Mouse (Mus musculus) forebrain, embryonic 13.5 days (tissue): ENCODE measurements around the gene Canx. TPM values are rescaled to one million over a fixed set of nuclear protein-coding genes. Genes with fewer than 3 reads are reported as not detected.

ENCODE experiments used
- ATAC-seq: fragments of 200-750 bp; cut with Nextera tagmentation; 2 replicates; pipeline ENCODE4 v1.8.0; 2017
- H3K27ac ChIP-seq: fragments of 300-500 bp; sonication (generic); 2 replicates; pipeline ENCODE4 v1.5.1; 2015; ENCODE audit warnings: inconsistent platforms, mild to moderate bottlenecking, moderate library complexity
- H3K27me3 ChIP-seq: fragments of 300-500 bp; sonication (generic); 2 replicates; pipeline ENCODE4 v1.6.1; 2015; ENCODE audit warnings: mild to moderate bottlenecking, inconsistent platforms
- H3K36me3 ChIP-seq: fragments of 300-500 bp; sonication (generic); 2 replicates; pipeline ENCODE4 v1.6.1; 2015; ENCODE audit warnings: mild to moderate bottlenecking, inconsistent platforms; ENCODE audit not compliant: poor library complexity, severe bottlenecking
- H3K4me1 ChIP-seq: fragments of 300-500 bp; sonication (generic); 2 replicates; pipeline ENCODE4 v1.6.1; 2015; ENCODE audit warnings: inconsistent platforms
- H3K4me2 ChIP-seq: fragments of 300-500 bp; sonication (generic); 2 replicates; pipeline ENCODE4 v1.6.1; 2015; ENCODE audit warnings: inconsistent platforms, mild to moderate bottlenecking, moderate library complexity
- H3K4me3 ChIP-seq: fragments of 300-500 bp; sonication (generic); 2 replicates; pipeline ENCODE4 v1.5.1; 2015; ENCODE audit warnings: mild to moderate bottlenecking, inconsistent platforms
- H3K9ac ChIP-seq: fragments of 300-500 bp; sonication (generic); 2 replicates; pipeline ENCODE4 v1.6.1; 2015; ENCODE audit warnings: mild to moderate bottlenecking, inconsistent platforms
- H3K9me3 ChIP-seq: fragments of 300-500 bp; sonication (generic); replicated peaks from 2 replicates; pipeline ENCODE4 v1.6.1; 2016; ENCODE audit warnings: inconsistent platforms
- WGBS: fragments of 180-500 bp; shearing (Covaris S2); methylation state at CpG from one replicate; pipeline ENCODE4 v1.1.7; 2015; 5-methylcytosine and 5-hydroxymethylcytosine counted together
- polyA plus RNA-seq: library from polyadenylated mRNA; unstranded; fragments of >200 nt; fragmentation: Nextera tagmentation; extraction: Ambion mirVana; gene quantifications from 2 replicates; pipeline ENCODE4 v1.2.1, GENCODE M21; 2015

The Canx gene
- polyA plus RNA-seq, 1 experiment from 2014 or later, result 243 TPM

DNA sequence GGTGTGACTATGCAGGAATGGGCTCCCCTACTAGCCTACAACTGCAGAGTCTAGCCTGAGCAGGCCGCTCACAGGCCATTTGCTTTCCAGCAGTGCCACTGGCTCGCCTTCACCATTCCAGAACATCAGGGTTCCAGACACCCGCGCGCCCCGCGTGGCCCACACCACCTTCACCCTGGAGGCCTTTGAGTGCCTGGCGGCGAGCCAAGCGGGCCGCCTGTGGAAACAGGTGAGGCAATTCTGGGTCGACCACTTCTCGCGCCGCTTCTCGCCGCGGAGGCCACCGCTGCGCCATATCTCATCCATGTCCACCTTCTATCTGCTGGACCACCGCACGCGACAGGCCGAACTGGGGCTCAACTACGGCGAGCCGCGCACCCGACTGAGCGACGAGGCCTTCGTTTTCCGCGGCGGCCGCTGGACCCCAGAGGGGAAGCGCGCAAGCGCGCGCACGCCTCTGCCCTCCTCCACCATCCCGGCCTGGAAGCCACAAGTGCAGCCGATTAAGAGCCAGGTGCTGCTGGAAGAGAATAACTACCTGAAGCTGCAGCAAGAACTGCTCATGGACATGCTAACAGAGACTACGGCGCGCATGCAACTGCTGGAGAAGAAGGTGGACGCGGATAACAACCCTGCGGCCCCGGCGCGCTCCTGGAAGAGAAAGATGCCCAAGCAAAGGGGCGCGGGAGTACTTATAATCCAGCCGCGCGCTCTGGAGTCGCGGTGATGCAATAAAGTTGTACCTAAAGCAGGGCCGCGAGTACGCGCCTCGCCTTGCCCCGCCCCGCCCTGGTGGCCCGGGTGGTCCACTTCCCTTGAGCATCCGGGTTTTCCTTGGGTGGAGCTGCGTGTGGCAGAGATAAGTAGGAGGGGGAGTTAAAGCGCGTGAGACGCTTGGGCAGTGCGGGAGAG, 33.7 kb upstream of the Canx start:
- Histone ChIP-seq H3K4me2 (peak overlapping the region; percentile 89), H3K4me3 (peak overlapping the region; percentile 55), H3K4me1 (no peaks in the 10 kb centered on the region), H3K27me3 (peaks cover 8% of the 10 kb centered on the region; the same call in 1 of the 2 replicates), H3K9me3 (no peaks in the 10 kb centered on the region), H3K9ac (peak overlapping the region; percentile 71), H3K36me3 (no peaks in the 10 kb centered on the region), H3K27ac (peak overlapping the region; percentile 14)
- ATAC-seq, result peak; percentile 81
- WGBS, result 2% methylated on average over 74 of the region's 74 CpGs

DNA sequence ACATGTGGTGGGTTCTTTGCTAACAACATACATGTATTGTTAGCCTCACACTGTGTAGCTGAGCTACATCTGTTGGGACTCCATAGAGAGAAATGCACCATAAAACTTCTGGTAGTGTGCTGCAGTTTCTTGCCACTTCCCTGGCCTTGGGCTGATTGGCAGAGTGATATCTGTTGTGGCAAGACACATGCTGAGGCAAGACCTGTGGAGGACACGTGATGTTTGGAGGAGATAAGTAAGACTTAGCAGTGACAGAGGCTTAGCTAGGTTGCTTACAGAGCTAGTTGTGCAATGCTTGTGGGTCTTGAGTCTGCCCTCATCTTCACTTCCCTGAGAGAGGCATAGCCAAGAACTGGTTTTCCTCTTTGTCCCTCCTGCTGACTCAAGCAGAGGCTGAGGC, 29.9 kb upstream of the Canx start:
- no peak for ATAC-seq
- Histone ChIP-seq H3K36me3 (no peaks in the 10 kb centered on the region), H3K4me2 (no peak overlapping the region), H3K27ac (no peak overlapping the region), H3K4me1 (no peaks in the 10 kb centered on the region), H3K9me3 (no peaks in the 10 kb centered on the region), H3K27me3 (peaks cover 8% of the 10 kb centered on the region; the same call in 1 of the 2 replicates), H3K4me3 (no peak overlapping the region), H3K9ac (no peak overlapping the region)
- WGBS, result 64% methylated on average over 1 of the region's 1 CpGs

DNA sequence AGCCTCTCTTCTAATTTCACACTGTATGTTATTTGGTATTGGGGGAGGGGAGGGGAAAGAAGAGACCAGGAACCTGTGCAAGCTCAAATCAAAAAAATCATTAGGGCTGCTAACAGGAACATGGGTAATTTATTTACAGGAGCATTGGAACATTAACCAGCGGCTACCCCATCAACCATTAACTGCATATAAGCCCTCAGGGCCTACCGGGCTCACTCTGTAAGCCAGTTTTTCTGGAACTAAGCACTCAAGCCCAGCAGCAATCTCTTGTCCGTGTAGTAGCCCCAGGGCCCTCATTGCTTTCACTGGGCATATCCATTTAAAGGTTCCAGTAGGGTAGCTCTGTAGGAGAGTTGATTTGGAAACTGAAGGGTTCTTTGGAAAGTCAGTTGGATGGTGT, 29.4 kb upstream of the Canx start:
- Histone ChIP-seq H3K27ac (no peak overlapping the region), H3K4me2 (no peak overlapping the region), H3K9me3 (no peaks in the 10 kb centered on the region), H3K4me3 (no peak overlapping the region), H3K4me1 (no peaks in the 10 kb centered on the region), H3K27me3 (peaks cover 8% of the 10 kb centered on the region; the same call in 1 of the 2 replicates), H3K9ac (no peak overlapping the region), H3K36me3 (no peaks in the 10 kb centered on the region)
- WGBS, result 76% methylated on average over 3 of the region's 3 CpGs
- no peak for ATAC-seq

DNA sequence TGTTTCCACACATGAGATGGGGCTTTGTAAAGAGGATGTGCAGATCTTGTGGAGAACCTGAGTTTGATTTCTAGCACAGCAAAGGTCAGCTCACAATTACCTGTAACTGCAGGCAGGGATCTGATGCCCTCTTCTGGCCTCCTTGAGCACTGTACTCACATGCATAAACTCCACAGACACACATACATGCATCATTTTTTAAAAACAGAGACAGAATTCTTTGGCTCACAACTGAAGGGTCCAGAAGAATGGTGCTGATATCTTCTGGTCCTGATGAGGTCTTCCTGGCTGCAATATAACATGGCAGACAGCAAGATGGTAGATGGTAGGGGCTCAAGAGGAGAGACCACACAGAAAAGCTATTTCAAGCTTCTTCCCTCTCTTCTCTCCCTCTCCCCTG, 28.7 kb upstream of the Canx start, which contains the start of gene Cby3:
Cby3 (plus strand) TSS at position 301 of the 400 bp plus-strand sequence.
- Histone ChIP-seq H3K4me2 (no peak within 1 kb of the TSS), H3K36me3 (no peaks in the 10 kb centered on the region), H3K9ac (no peak within 1 kb of the TSS), H3K4me3 (no peak within 1 kb of the TSS), H3K4me1 (no peaks in the 10 kb centered on the region), H3K27ac (no peak within 1 kb of the TSS), H3K9me3 (no peaks in the 10 kb centered on the region), H3K27me3 (0 out of 2 replicates have a peak, but pooled peaks cover 3% of the 10 kb centered on the region)
- no peak for ATAC-seq

DNA sequence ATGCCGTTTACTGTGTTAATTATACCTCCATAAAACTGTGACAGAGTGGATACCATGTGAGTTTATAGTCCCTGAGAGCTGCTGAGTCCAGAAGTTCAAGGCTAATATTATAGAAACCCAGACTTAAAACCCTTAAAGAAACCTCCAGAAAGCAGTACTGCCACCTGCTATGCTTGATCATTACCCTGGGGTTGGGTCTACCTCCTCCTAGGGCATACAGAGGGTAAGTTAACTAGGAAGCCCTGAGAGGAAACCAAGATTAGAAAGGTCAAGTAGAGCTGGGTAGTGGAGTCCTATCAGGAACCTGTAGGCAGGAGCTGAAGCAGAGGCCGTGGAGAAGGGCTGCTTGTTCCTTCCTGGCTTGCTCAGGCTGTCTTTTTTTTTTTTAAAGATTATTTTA, 26.7 kb upstream of the Canx start:
- Histone ChIP-seq H3K4me3 (no peak overlapping the region), H3K4me2 (no peak overlapping the region), H3K4me1 (no peaks in the 10 kb centered on the region), H3K27ac (no peak overlapping the region), H3K9ac (no peak overlapping the region), H3K27me3 (no peaks in the 10 kb centered on the region), H3K36me3 (no peaks in the 10 kb centered on the region), H3K9me3 (no peaks in the 10 kb centered on the region)
- WGBS, result 87% methylated on average over 2 of the region's 2 CpGs
- no peak for ATAC-seq

DNA sequence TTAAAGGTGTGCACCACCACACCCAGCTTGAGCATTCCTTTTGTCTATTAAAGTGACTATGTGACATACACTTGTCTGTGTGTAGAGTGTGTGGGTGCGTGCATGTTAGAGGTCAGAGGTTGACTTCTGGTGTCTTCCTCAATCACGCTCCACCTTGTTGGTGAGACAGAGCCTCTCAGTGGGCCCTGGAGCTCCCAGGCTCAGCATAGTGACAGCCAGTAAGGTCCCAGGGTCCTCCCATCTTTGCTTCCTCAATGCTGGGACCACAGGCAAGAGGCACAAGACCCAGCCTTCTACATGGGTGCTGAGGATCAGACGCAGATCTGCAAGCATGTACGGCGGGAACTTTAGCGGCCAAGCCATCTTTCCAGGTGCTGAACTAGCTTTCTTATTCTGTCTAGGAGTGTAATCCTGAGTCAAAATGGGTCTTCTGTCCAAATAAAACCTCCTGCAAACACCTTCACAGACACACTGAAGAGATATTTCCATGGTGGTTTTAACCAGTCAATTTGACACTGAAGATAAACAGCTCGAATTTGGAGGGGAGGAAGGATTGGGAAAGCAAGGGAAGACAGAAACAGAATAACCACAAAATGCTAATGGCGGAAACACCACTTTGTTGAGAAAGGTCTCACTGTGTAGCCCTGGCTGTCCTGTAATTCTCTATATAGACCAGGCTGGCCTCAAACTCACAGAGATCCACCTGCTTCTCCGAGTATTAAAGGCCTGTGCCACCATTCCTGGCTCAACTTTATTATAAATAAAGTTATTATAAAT, 21.0 kb upstream of the Canx start:
- Histone ChIP-seq H3K4me2 (no peak overlapping the region), H3K9ac (no peak overlapping the region)
- 92% methylated on average over 9 of the region's 9 CpGs for WGBS

DNA sequence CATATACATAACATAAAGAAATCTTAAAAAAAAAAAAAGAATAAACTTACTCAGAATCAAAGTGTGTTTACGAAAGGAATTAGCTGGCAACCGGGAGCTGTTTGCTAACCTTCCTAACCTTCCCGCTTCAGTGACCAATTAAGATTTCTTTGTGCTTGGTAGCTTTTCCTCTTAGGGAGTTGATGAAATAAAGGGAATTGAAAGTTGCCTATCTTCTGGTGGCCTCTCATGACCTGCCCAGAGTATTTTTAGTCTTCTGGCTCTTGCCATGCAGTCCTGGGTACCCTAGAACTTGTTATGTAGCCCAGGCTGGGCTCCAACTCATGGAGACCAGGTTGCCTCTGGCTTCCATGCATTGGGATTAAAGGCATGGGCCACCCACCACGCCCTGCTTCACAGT, 20.0 kb upstream of the Canx start:
- H3K4me2 ChIP-seq, result no peak overlapping the region
- no peak for ATAC-seq
- no peak overlapping the region for H3K27ac ChIP-seq
- H3K9me3 ChIP-seq, result no peaks in the 10 kb centered on the region
- no peak overlapping the region for H3K4me3 ChIP-seq
- H3K27me3 ChIP-seq, result no peaks in the 10 kb centered on the region
- 67% methylated on average over 4 of the region's 4 CpGs for WGBS
- no peaks in the 10 kb centered on the region for H3K36me3 ChIP-seq
- no peaks in the 10 kb centered on the region for H3K4me1 ChIP-seq
- no peak overlapping the region for H3K9ac ChIP-seq

More for the DNA sequence above, 21.0 kb upstream of the Canx start:
- Histone ChIP-seq H3K4me1 (no peaks in the 10 kb centered on the region), H3K36me3 (no peaks in the 10 kb centered on the region), H3K27me3 (no peaks in the 10 kb centered on the region), H3K9me3 (no peaks in the 10 kb centered on the region), H3K4me3 (no peak overlapping the region), H3K27ac (no peak overlapping the region)
- no peak for ATAC-seq

DNA sequence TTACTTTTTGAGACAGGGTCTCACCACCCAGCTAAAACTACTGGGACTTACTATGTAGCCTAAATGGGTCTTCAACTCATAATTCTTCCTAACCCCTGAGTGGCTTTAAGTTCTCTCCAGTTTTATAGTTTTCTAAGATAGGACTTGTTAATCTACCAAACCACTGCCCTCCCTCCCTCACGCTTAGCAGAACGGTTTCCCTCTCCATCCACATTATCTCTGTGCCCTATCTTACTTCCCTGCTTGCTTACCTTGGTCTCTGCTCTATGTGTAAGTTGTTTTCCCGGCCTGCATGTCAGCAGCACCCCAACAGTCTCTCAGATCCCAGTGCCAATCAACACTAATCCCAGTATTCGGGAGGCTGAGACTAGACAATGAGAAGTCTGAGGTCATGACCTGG, 11.4 kb upstream of the Canx start:
- no peak overlapping the region for H3K27ac ChIP-seq
- no peak overlapping the region for H3K4me3 ChIP-seq
- H3K4me2 ChIP-seq, result no peak overlapping the region
- H3K36me3 ChIP-seq, result no peaks in the 10 kb centered on the region
- ATAC-seq, result no peak
- H3K27me3 ChIP-seq, result no peaks in the 10 kb centered on the region
- H3K9ac ChIP-seq, result no peak overlapping the region
- H3K4me1 ChIP-seq, result no peaks in the 10 kb centered on the region
- no peaks in the 10 kb centered on the region for H3K9me3 ChIP-seq
- 67% methylated on average over 4 of the region's 4 CpGs for WGBS

DNA sequence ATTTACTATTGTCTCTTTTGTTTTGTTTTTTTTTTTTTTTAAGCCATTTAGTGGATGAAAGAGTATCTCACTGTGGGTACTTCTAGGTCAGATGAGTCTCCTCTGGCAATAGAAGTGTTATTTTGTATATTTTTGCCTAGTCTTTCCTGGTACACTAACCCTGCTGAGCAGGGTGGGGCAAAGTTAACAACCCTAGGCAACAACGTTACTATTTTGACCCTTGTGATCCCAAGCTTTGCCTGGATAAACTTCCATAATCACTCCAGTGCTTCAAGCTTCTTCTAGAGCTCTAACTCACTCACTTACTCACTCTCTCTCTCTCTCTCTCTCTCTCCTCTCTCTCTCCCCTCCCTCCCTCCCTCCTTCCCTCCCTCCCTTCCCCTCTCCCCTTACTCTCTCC, 10.7 kb upstream of the Canx start:
- H3K4me3 ChIP-seq, result no peak overlapping the region
- H3K36me3 ChIP-seq, result no peaks in the 10 kb centered on the region
- no peaks in the 10 kb centered on the region for H3K27me3 ChIP-seq
- 61% methylated on average over 1 of the region's 1 CpGs for WGBS
- no peak overlapping the region for H3K4me2 ChIP-seq
- H3K4me1 ChIP-seq, result no peaks in the 10 kb centered on the region
- no peak overlapping the region for H3K27ac ChIP-seq
- H3K9ac ChIP-seq, result no peak overlapping the region
- H3K9me3 ChIP-seq, result no peaks in the 10 kb centered on the region
- ATAC-seq, result no peak

DNA sequence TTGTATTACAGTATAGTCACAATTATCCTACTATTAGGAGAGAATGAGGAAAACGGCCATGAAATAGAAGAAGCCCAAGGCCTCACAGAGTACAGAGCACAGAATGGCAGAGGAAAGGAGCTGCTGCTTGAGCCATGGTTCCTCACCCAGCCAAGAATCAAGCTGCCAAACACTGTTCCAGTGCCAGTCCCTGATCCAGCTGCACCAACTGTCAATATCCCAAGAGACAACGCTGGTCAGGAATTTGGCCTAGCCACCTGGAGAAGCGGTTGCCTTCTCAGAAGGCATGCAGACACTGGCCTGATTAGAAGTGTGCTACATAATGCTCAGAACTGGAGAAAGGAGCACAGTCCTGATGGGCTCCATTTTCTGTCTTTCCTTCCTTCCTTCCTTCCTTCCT, 7.7 kb upstream of the Canx start:
- Histone ChIP-seq H3K4me2 (no peak overlapping the region), H3K36me3 (0 out of 2 replicates have a peak, but pooled peaks cover 2% of the 10 kb centered on the region), H3K9ac (no peak overlapping the region), H3K9me3 (no peaks in the 10 kb centered on the region), H3K4me1 (no peaks in the 10 kb centered on the region), H3K27me3 (no peaks in the 10 kb centered on the region), H3K27ac (no peak overlapping the region), H3K4me3 (no peak overlapping the region)
- no peak for ATAC-seq
- 94% methylated on average over 3 of the region's 3 CpGs for WGBS

DNA sequence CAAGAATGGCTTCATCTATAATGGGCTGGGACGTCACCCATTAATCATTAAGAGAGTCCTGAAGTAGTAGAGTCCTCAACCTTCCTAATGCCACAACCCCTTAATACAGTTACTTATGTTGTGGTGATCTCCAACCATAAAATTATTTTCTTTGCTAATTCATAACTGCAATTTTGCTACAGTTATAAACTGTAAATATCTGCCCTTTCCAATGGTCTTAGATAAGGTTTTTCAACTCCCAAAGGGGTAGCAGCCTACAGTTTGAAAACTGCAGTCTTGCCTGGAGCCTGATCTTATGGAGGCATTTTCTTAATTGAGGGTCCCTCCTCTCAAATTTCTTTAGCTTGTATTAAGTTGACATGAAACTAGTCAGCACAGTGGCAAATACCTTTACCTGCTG, 3.9 kb upstream of the Canx start:
- WGBS, result 94% methylated on average over 1 of the region's 1 CpGs
- ATAC-seq, result no peak
- H3K36me3 ChIP-seq, result 0 out of 2 replicates have a peak, but pooled peaks cover 3% of the 10 kb centered on the region
- H3K27me3 ChIP-seq, result no peaks in the 10 kb centered on the region
- H3K9ac ChIP-seq, result no peak overlapping the region
- no peaks in the 10 kb centered on the region for H3K9me3 ChIP-seq
- no peak overlapping the region for H3K4me3 ChIP-seq
- no peak overlapping the region for H3K4me2 ChIP-seq
- no peak overlapping the region for H3K27ac ChIP-seq
- H3K4me1 ChIP-seq, result peaks cover 13% of the 10 kb centered on the region

DNA sequence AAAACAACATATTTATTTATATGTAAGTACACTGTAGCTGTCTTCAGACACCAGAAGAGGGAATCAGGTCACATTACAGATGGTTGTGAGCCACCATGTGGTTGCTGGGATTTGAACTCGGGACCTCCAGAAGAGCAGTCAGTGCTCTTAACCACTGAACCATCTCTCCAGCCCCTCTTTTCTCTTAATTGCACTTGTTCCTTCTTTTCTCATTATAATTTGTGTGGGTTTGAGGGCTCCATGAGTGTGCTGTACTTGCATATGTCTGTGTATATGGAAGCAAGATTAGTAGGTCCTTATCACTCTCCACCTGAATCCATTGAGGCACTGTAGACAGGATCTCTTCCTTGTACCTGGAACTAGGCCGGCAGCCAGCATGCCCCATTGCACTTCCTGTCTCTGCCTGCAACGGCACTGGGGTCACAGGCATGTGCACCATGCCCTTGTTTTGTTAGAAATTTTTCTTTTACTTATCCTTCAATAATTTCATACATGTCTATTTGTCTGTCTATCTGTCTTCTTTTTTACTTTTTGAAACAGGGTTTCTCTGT, 2.7 kb upstream of the Canx start:
- H3K4me1 ChIP-seq, result peaks cover 26% of the 10 kb centered on the region
- 0 out of 2 replicates have a peak, but pooled peaks cover 3% of the 10 kb centered on the region for H3K36me3 ChIP-seq
- H3K4me3 ChIP-seq, result no peak overlapping the region
- WGBS, result 93% methylated on average over 3 of the region's 3 CpGs
- no peak overlapping the region for H3K27ac ChIP-seq
- no peak for ATAC-seq
- H3K27me3 ChIP-seq, result no peaks in the 10 kb centered on the region
- no peak overlapping the region for H3K9ac ChIP-seq
- no peaks in the 10 kb centered on the region for H3K9me3 ChIP-seq
- no peak overlapping the region for H3K4me2 ChIP-seq
